Mouse (Mus musculus): ENCODE measurements around the gene Fgfr1op2. TPM values are rescaled to one million over a fixed set of nuclear protein-coding genes. Genes with fewer than 3 reads are reported as not detected.
A peak's percentile ranks its signal among the peaks of the same experiment; 100 is the strongest.

The Fgfr1op2 gene
- 98.3 and 99.6 TPM in 2 replicates for polyA plus RNA-seq (2015; fragmentation: Nextera tagmentation; extraction: Ambion mirVana)

GRCm38 (mm10) chr6:146576903-146577302, at the start of gene Fgfr1op2:
Fgfr1op2 (plus strand) TSS chr6:146577203.
- Histone ChIP-seq H3K9ac (peak within 1 kb of the TSS; percentile 86), H3K4me2 (peak within 1 kb of the TSS; percentile 66), H3K27ac (peak within 1 kb of the TSS; percentile 99), H3K4me1 (peaks cover 19% of the 10 kb centered on the region; the same call in 1 of the 2 replicates), H3K27me3 (no peaks in the 10 kb centered on the region), H3K36me3 (no peaks in the 10 kb centered on the region), H3K9me3 (no peaks in the 10 kb centered on the region), H3K4me3 (peak within 1 kb of the TSS; percentile 88)
- under 1% methylated on average over 13 of the region's 13 CpGs for WGBS
- no peak for ATAC-seq (ENCODE audit: insufficient number of reproducible peaks, low FRiP score, low TSS enrichment, low read depth)

GRCm38 (mm10) chr6:146527537-146527936, 49.5 kb upstream of the Fgfr1op2 start:
- no peaks in the 10 kb centered on the region for H3K36me3 ChIP-seq
- no peak overlapping the region for H3K27ac ChIP-seq
- ATAC-seq (ENCODE audit: insufficient number of reproducible peaks, low FRiP score, low TSS enrichment, low read depth), result no peak
- H3K4me2 ChIP-seq, result no peak overlapping the region
- no peak overlapping the region for H3K4me3 ChIP-seq
- H3K9ac ChIP-seq, result no peak overlapping the region
- no peaks in the 10 kb centered on the region for H3K4me1 ChIP-seq
- WGBS, result 69% methylated on average over 2 of the region's 2 CpGs
- no peaks in the 10 kb centered on the region for H3K27me3 ChIP-seq
- H3K9me3 ChIP-seq, result no peaks in the 10 kb centered on the region

GRCm38 (mm10) chr6:146530363-146530762, 46.6 kb upstream of the Fgfr1op2 start:
- Histone ChIP-seq H3K9me3 (no peaks in the 10 kb centered on the region), H3K9ac (no peak overlapping the region), H3K4me1 (no peaks in the 10 kb centered on the region), H3K4me3 (no peak overlapping the region), H3K27ac (no peak overlapping the region), H3K4me2 (no peak overlapping the region), H3K27me3 (no peaks in the 10 kb centered on the region), H3K36me3 (no peaks in the 10 kb centered on the region)
- no peak for ATAC-seq (ENCODE audit: insufficient number of reproducible peaks, low FRiP score, low TSS enrichment, low read depth)
- 43% methylated on average over 7 of the region's 7 CpGs for WGBS

GRCm38 (mm10) chr6:146530769-146531168, 46.2 kb upstream of the Fgfr1op2 start:
- H3K36me3 ChIP-seq, result no peaks in the 10 kb centered on the region
- H3K4me1 ChIP-seq, result no peaks in the 10 kb centered on the region
- H3K9me3 ChIP-seq, result no peaks in the 10 kb centered on the region
- H3K4me2 ChIP-seq, result no peak overlapping the region
- H3K4me3 ChIP-seq, result no peak overlapping the region
- no peak for ATAC-seq (ENCODE audit: insufficient number of reproducible peaks, low FRiP score, low TSS enrichment, low read depth)
- 16% methylated on average over 5 of the region's 5 CpGs for WGBS
- H3K9ac ChIP-seq, result no peak overlapping the region
- no peaks in the 10 kb centered on the region for H3K27me3 ChIP-seq
- H3K27ac ChIP-seq, result no peak overlapping the region

- WGBS, result 88% methylated on average over 4 of the region's 4 CpGs
- Histone ChIP-seq H3K4me2 (no peak overlapping the region), H3K27ac (no peak overlapping the region), H3K27me3 (no peaks in the 10 kb centered on the region), H3K9me3 (no peaks in the 10 kb centered on the region), H3K9ac (no peak overlapping the region), H3K36me3 (no peaks in the 10 kb centered on the region), H3K4me3 (no peak overlapping the region), H3K4me1 (no peaks in the 10 kb centered on the region)
- ATAC-seq (ENCODE audit: insufficient number of reproducible peaks, low FRiP score, low TSS enrichment, low read depth), result no peak
Measured at GRCm38 (mm10) chr6:146533146-146533545, 43.9 kb upstream of the Fgfr1op2 start.

GRCm38 (mm10) chr6:146535501-146535900, 41.5 kb upstream of the Fgfr1op2 start:
- no peak overlapping the region for H3K4me2 ChIP-seq
- no peak overlapping the region for H3K9ac ChIP-seq
- WGBS, result 78% methylated on average over 5 of the region's 5 CpGs
- no peaks in the 10 kb centered on the region for H3K27me3 ChIP-seq
- no peaks in the 10 kb centered on the region for H3K4me1 ChIP-seq
- no peaks in the 10 kb centered on the region for H3K9me3 ChIP-seq
- H3K36me3 ChIP-seq, result no peaks in the 10 kb centered on the region
- ATAC-seq (ENCODE audit: insufficient number of reproducible peaks, low FRiP score, low TSS enrichment, low read depth), result no peak
- no peak overlapping the region for H3K4me3 ChIP-seq
- no peak overlapping the region for H3K27ac ChIP-seq

- Histone ChIP-seq H3K36me3 (no peaks in the 10 kb centered on the region), H3K9ac (no peak overlapping the region), H3K27me3 (no peaks in the 10 kb centered on the region), H3K4me2 (no peak overlapping the region), H3K9me3 (no peaks in the 10 kb centered on the region), H3K27ac (no peak overlapping the region), H3K4me3 (no peak overlapping the region), H3K4me1 (no peaks in the 10 kb centered on the region)
- WGBS, result 83% methylated on average over 4 of the region's 4 CpGs
- no peak for ATAC-seq (ENCODE audit: insufficient number of reproducible peaks, low FRiP score, low TSS enrichment, low read depth)
Measured at GRCm38 (mm10) chr6:146537111-146537510, 39.9 kb upstream of the Fgfr1op2 start.

- Histone ChIP-seq H3K36me3 (no peaks in the 10 kb centered on the region), H3K4me2 (no peak overlapping the region), H3K27ac (no peak overlapping the region), H3K9ac (no peak overlapping the region), H3K27me3 (no peaks in the 10 kb centered on the region), H3K4me1 (no peaks in the 10 kb centered on the region), H3K9me3 (no peaks in the 10 kb centered on the region), H3K4me3 (no peak overlapping the region)
- ATAC-seq (ENCODE audit: insufficient number of reproducible peaks, low FRiP score, low TSS enrichment, low read depth), result no peak
- WGBS, result 45% methylated on average over 2 of the region's 2 CpGs
Measured at GRCm38 (mm10) chr6:146538071-146538470, 38.9 kb upstream of the Fgfr1op2 start.

GRCm38 (mm10) chr6:146538661-146539060, 38.3 kb upstream of the Fgfr1op2 start:
- H3K27me3 ChIP-seq, result no peaks in the 10 kb centered on the region
- no peak overlapping the region for H3K4me2 ChIP-seq
- H3K9me3 ChIP-seq, result no peaks in the 10 kb centered on the region
- WGBS, result 57% methylated on average over 4 of the region's 4 CpGs
- no peaks in the 10 kb centered on the region for H3K4me1 ChIP-seq
- H3K4me3 ChIP-seq, result no peak overlapping the region
- ATAC-seq (ENCODE audit: insufficient number of reproducible peaks, low FRiP score, low TSS enrichment, low read depth), result no peak
- no peak overlapping the region for H3K27ac ChIP-seq
- H3K36me3 ChIP-seq, result no peaks in the 10 kb centered on the region
- no peak overlapping the region for H3K9ac ChIP-seq

GRCm38 (mm10) chr6:146540386-146540785, 36.6 kb upstream of the Fgfr1op2 start:
- H3K4me2 ChIP-seq, result no peak overlapping the region
- H3K4me1 ChIP-seq, result no peaks in the 10 kb centered on the region
- no peak overlapping the region for H3K9ac ChIP-seq
- 80% methylated on average over 3 of the region's 3 CpGs for WGBS
- H3K9me3 ChIP-seq, result no peaks in the 10 kb centered on the region
- no peaks in the 10 kb centered on the region for H3K36me3 ChIP-seq
- H3K4me3 ChIP-seq, result no peak overlapping the region
- H3K27me3 ChIP-seq, result no peaks in the 10 kb centered on the region
- H3K27ac ChIP-seq, result no peak overlapping the region
- ATAC-seq (ENCODE audit: insufficient number of reproducible peaks, low FRiP score, low TSS enrichment, low read depth), result no peak

GRCm38 (mm10) chr6:146544622-146545021, 32.4 kb upstream of the Fgfr1op2 start:
- Histone ChIP-seq H3K36me3 (peaks cover 25% of the 10 kb centered on the region), H3K9me3 (no peaks in the 10 kb centered on the region), H3K4me1 (no peaks in the 10 kb centered on the region), H3K27ac (no peak overlapping the region), H3K27me3 (no peaks in the 10 kb centered on the region), H3K9ac (no peak overlapping the region), H3K4me3 (no peak overlapping the region), H3K4me2 (no peak overlapping the region)
- ATAC-seq (ENCODE audit: insufficient number of reproducible peaks, low FRiP score, low TSS enrichment, low read depth), result no peak
- 85% methylated on average over 1 of the region's 1 CpGs for WGBS

GRCm38 (mm10) chr6:146545289-146545865, 31.6 kb upstream of the Fgfr1op2 start:
- 78% methylated on average over 5 of the region's 5 CpGs for WGBS

GRCm38 (mm10) chr6:146550421-146550820, 26.6 kb upstream of the Fgfr1op2 start:
- H3K36me3 ChIP-seq, result peaks cover 62% of the 10 kb centered on the region
- H3K9me3 ChIP-seq, result no peaks in the 10 kb centered on the region
- no peak overlapping the region for H3K4me3 ChIP-seq
- no peak overlapping the region for H3K9ac ChIP-seq
- no peaks in the 10 kb centered on the region for H3K27me3 ChIP-seq
- 80% methylated on average over 2 of the region's 2 CpGs for WGBS
- no peak overlapping the region for H3K4me2 ChIP-seq
- no peak for ATAC-seq (ENCODE audit: insufficient number of reproducible peaks, low FRiP score, low TSS enrichment, low read depth)
- no peaks in the 10 kb centered on the region for H3K4me1 ChIP-seq
- H3K27ac ChIP-seq, result no peak overlapping the region

More at GRCm38 (mm10) chr6:146545289-146545865, 31.6 kb upstream of the Fgfr1op2 start:
- no peaks in the 10 kb centered on the region for H3K4me1 ChIP-seq
- H3K36me3 ChIP-seq, result peaks cover 30% of the 10 kb centered on the region
- H3K4me2 ChIP-seq, result no peak overlapping the region
- no peak overlapping the region for H3K27ac ChIP-seq
- H3K9ac ChIP-seq, result no peak overlapping the region
- ATAC-seq (ENCODE audit: insufficient number of reproducible peaks, low FRiP score, low TSS enrichment, low read depth), result no peak
- no peak overlapping the region for H3K4me3 ChIP-seq
- H3K27me3 ChIP-seq, result no peaks in the 10 kb centered on the region
- no peaks in the 10 kb centered on the region for H3K9me3 ChIP-seq

Measured in limb, embryonic 15.5 days (tissue).